Mouse (Mus musculus): ENCODE results near the gene Treh. TPM values are rescaled to one million over a fixed set of nuclear protein-coding genes. Genes with fewer than 3 reads are reported as not detected.

The Treh gene
- total RNA-seq, 2 experiments from 2014 or later, result not detected

DNA sequence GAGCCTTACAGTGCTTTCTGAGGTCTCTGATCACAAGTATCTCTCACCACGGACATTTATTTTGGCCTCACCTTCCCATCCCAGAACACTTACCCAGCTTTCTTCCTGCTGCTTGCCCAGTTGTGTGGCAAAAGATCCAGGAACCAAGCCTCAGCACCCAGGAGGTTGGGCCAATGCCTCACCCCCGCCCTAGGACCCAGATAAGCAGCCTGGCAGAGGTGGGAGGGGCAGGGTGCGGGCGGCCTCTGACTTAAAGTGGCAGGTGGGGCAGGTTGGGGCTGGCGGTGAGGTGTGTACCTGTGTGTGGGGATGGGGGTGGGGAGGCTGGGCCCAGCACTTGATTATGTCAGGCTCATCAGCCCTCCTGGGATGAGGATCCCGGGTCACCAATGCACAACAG is 40.0 kb downstream of the Treh start:
- ATAC-seq (replicated peaks; ENCODE audit: low FRiP score, poor library complexity, severe bottlenecking), result peak; percentile 70

DNA sequence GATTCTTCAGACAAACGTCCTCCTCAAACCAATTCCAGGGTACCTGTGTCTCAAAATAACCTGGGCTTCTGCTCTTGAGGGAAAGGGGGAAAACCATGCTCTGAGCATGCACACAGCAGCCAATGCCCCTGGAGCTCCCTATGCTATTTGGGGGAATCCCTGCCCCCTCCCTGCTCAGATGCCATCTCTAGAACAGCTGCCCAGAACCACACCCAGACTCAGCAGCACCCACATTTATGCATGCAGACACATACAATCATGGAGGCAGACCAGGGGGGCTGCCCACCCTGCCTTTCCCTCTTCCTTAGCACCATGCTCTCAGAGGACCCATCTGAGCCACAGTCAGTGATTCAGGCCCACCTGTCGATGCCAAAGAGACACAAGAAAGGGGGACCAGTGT is 40.5 kb downstream of the Treh start:
- ATAC-seq (replicated peaks; ENCODE audit: low FRiP score, poor library complexity, severe bottlenecking), result no peak

DNA sequence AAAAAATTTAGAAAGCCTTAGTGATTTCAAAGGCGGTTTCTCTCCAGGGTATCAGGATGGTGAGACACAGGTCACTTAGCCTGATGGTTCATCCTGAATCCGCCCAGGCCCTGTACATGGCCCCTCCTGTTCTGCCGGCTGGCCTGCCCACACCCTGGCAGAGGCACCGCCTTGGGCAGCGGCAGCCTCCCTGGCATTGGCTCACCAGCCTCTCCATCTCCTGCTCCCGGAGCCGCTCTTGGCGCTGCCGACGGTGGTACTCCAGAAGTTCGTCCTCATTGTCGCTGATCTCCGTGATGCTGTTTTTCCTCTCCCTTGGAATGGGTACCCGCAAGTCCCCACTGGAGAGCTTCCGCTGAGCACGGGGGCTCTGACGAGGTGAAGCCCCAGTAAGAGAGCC is 42.1 kb downstream of the Treh start:
- no peak for ATAC-seq (replicated peaks; ENCODE audit: low FRiP score, poor library complexity, severe bottlenecking)

DNA sequence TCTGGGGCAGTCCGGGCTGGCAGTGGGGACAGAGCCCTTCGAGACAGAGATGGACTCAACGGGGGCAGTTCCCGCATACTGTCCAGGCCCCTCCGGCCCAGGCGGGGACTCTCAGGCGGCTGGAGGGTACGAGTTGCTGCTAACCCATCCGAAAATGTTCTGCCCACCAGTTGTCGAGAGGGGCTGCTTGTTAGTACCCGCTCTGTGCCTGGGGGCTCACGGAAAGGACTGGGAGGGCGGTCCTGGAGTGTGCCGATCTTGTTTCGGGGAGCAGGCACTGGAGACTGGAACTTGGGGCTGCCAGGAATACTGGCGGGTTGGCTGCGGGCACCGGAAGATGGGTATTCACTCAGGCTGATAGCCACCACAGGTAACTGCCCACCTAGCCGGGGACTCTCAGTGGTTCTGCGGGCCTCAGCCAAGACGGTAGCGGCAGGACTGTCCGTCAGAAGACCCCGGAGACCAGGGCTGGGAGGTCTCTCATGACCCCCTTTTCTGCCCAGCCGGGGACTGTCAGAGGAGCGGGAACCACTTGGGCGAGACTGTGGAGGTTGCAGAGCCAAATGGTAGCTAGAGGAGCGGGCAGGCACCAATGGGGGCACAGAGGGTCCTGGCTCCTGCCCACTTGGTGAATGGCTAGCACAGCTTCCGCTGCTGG is 42.8 kb downstream of the Treh start:
- ATAC-seq (replicated peaks; ENCODE audit: low FRiP score, poor library complexity, severe bottlenecking), result no peak

DNA sequence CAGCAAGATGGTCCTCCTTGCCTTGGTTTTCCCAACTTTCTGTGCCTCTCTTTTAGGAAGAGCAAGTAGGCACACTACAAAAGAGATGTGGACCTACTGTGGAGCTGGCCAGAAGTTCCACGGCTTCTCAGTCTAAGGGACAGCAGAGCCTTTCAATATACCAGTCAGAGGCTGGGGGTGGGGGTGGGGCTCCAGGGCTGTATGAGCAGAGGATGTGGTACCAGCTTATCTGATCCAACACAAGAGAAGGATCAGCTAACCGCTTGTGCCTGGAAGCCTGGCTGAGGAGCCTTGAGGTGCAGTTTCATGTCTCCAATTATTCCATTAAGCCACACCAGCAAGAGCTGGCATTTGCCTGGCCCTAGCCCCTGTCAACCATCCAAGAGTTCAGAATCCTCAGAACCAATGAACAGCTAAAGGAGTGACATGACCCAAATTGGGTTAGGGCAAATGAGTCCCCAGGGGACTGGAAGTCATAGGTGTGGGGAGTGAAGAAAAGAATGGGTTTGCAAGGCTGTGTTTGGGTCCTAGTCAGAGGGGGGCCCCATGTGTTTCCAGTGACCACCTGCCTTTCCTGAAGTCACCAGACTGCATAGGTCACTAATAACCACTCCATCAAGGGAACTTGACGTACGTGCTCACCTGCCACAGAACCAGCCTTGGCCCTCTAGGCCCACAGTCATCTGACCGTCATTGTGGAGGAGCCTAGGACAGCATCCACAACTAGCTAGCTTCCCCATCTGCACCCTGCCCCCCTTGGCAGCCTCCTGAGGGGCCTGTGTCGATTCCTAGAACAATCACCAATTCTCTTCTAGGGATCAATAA is 44.2 kb downstream of the Treh start:
- no peak for ATAC-seq (replicated peaks; ENCODE audit: low FRiP score, poor library complexity, severe bottlenecking)

DNA sequence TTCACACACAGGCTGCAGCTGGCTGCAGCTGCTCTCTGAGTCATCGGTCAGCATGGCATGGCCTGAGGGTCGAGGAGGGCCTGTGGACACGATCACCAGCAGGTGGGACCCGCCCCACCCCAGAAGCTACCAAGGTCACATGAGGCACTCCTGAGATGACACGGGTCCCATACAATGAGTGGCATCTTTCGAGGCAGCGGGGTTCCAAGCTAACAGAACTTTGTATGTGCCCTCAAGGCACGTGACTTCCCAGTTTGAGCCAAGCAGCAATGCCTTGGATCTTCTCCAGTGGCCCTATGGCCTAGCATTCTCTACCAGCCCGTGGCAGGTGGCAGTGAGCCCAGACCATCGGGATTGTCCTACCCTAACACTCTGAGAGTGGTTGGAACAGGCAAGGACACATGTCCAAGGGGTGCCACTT is 44.8 kb downstream of the Treh start:
- no peak for ATAC-seq (replicated peaks; ENCODE audit: low FRiP score, poor library complexity, severe bottlenecking)

DNA sequence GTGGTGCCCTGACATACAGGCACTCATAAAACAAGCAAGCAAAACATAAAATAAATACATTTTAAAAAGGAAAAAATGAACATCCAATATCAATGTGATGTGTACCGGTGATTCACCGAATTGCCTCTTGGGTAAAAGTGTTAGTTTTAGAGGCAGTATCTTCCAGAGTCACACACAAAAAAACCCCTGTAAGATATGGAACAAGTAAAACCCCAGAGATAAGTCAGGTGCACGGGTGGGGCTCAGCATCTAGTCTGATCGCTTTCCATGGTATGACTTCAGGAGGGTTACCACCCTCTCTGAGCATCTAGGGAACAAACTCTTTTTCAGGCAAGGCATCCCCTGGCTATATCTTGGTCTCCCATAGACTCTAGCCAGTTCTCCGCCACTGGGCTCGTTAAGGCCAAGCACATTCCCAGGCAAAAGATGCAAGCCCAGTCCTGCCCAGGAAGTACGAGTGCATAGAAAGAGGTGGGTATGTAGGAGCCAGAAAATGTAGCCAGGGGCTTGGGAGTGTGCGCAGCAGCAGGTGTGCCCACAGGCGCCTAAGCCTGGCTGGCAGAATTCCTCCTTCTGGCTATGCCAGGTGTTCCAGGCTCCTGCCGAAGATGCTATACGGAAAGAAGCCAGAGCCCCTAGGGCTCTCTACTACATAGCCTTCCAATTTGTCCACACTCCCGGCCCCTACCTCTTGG is 46.1 kb downstream of the Treh start:
- no peak for ATAC-seq (replicated peaks; ENCODE audit: low FRiP score, poor library complexity, severe bottlenecking)

DNA sequence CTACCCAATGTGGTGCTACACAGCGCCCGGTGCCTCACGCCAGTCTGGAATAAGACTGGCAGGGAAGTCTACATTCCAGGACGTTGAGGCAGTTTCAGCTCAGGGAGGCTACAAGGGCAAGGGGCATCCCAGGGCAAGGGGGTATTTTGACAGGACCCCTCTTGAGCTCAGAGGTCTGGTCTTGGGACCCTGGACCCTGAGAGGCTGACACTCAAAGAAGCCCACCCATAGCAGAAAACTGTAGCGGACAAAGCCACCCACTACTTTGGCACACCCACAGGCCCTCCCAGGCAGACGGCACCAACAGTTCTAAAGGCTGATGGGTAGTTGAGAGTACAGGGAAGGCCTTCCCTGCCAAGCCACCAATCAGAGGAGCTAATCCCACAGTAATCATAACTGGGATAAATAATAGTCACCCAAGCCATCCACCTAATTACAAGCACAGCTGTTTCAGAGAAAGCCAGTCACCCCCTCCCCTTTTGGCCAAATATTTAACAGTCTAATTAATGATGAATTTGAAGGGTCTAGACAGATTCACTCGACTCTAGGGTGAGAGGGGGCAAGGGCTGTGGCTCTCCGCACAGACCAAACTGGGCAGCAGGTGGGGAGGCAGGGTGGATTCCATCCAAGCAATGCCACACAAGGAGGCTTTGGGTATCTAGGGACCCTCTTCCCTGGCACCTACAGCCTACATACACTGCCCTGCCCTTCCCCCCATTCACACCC is 46.8 kb downstream of the Treh start:
- no peak for ATAC-seq (replicated peaks; ENCODE audit: low FRiP score, poor library complexity, severe bottlenecking)

DNA sequence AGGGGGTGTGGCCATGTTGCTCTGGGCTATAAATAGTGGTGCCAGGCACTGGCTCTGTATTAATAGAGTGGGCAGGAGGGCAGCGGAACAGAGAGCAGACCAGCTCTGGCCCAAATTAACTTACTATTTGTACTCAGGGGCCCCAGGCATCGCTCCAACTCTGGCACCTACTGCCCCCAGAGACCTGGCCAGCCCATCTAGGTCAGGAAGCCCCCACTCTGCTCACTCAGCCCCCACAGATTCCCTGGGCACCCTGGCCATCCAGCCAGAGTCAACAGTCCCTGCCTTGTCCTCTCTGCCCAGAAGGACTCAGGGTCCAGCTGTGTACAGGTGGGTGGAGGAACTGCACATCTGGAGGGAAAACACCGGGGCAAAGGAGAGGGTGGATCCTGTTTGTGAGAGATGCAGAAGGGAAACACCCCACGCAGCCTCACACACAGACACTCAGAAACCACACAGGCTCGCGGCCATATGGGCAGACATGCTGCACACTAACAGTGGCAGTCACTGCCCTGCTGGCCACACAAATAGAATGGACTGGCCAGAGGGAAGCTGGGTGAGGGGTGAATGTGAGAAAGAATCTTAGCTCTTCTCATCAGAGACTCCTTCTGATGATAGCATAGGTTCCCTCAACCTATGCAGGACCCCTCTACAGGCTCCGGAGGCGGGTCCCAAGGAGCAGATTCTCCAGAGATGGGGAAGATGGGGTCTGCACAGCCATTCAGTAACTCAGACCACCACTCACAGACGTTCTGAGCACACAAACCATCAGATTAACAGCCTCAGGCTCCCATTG is 47.5 kb downstream of the Treh start:
- no peak for ATAC-seq (replicated peaks; ENCODE audit: low FRiP score, poor library complexity, severe bottlenecking)

DNA sequence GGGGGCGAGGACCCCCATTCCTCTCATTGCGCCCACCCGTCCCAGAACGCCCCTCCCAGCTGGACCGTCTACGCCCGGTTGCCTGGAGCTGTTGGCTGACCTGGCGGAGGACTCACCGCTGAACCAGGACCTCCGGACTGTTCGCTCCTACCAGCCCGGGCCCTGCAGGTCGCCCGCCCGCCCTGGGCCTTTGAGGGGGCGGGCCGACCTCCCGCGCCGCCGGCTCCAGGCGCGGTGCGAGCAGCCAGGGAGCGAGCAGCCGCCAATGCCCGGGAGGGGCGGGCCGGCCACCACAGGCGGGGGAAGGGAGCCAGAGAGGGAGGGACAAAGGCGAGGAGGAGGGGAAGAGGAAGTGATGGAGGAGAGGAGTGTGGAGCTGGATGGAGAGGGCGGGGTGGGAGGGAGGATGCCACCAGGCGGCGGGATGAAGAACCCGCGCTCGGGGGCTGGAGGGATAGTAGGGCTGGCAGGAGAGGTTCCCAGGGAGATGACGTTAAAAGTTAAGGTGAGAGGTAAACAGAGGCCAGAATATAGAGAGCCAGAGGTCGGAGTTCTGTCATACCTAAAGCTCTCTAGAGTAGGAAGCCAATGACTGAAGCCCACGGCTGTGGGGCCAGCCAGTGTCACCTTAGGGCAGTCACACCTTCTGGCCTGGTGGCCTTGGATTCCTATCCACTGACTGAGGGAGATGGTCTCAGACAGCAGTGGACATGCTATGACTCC is 48.3 kb downstream of the Treh start:
- ATAC-seq (replicated peaks; ENCODE audit: low FRiP score, poor library complexity, severe bottlenecking), result no peak

DNA sequence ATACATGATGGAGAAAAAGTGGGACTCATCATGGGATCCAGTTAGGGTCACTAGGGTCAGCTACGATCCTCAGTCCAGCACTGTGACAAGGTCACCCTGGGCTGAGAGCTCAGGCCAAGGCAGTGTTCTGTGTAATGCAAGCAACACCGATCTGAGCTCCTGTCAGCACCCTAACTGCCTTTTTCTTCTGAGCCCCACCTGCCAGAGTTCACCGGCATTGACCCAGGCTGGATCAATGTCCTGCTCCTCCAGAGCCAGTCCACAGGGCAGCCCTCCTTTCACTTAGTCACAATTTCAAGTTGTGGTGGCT is 48.8 kb downstream of the Treh start:
- ATAC-seq (replicated peaks; ENCODE audit: low FRiP score, poor library complexity, severe bottlenecking), result no peak

DNA sequence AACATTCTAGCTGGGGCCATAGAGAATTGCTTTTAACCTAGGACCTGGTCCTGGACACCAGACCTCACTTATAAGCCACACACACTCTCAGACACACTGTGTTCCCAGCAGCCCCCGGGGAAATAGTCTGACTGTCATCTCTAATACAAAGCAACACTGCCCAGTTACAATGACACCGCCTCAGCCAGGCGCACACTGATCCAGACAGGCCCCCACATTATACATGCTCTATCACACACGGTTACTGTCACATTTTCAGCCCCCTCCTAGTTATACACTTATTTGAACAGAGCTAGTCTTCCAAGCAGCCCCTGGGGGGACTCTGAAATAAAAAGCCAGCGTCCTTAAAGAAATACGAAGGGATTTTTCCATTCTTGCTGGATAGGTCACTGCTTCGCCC is 49.5 kb downstream of the Treh start:
- ATAC-seq (replicated peaks; ENCODE audit: low FRiP score, poor library complexity, severe bottlenecking), result no peak

DNA sequence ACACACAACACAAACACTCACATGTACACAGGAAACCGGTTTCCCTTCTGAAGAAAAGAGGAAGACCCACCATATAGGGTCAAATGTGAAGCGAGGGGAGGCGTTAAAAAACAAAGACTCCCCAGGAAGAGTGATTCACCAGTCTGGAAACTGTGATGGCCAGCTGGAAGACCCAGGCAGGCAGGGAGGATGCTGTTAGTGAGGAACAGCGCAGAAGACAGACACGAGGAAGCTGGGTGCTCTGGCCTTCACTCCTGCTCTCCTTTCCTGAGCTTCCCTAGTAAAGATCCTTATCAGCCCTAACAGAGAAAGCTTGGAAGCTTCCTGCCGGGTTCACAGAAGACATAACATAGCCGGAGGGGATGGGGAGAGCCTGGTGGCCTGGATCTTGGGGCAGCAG is 50.0 kb downstream of the Treh start:
- ATAC-seq (replicated peaks; ENCODE audit: low FRiP score, poor library complexity, severe bottlenecking), result no peak

DNA sequence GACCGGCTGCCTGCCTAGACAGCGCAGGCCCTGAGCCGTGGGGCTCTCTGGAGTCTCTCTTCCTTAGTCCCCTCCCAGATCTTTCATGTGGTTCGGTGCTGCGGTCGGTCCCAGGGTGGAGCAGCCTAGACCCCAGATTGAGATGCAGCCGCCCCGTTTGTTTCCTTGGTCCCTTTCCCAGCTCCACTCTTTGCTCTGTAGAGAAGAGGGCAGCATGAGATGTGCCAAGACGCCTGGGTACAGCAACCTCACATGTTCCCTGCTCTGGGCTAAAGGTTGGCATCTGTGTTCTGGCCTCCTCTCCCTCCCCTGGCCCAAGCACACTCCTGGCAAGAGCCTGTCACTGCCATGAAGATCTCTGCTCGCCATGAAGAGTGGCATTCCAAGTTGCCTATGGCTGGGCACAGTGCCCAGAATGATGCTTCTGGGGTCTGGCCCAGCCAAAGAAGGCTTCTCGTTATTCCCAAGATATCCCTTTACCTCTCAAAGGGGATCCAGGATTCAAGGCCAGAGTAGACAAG is 50.5 kb downstream of the Treh start:
- ATAC-seq (replicated peaks; ENCODE audit: low FRiP score, poor library complexity, severe bottlenecking), result no peak

DNA sequence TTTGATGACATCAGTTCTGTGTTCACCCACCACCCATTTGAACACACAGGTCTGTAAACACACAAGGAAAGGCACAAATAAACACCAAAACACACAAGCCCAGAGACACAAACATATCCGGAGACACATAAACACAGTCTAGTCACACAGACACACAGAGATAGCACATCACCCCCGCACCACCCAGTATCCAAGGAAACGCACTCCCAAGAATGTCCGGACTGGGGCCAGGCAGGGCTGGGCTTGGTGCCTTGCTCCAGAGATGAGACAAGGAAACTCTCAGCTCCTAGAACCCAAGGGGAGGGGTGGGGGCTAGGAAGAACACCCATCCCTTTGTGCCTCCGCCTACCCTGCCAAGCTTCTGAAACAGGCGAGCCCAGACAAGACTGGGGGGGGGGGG is 51.2 kb downstream of the Treh start:
- no peak for ATAC-seq (replicated peaks; ENCODE audit: low FRiP score, poor library complexity, severe bottlenecking)

DNA sequence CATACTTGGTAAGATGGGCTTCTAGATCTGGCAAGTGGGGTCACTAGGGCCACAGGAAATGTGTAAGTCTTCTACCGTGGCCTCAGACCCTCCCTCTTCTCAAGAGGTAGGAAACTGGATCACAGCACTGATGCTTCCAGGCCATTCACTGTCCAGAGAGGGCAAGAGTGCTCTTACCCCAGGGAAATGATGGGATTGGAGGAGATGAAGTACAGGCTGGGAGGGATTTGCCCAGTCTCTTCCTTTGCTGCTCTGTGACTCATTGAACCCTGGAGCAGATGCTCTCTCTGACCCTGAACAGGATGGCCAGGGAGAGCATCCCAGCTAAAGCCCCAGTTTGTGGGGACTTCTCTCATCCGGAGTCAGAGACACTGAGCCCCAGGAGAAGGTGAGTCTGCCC is 51.6 kb downstream of the Treh start:
- no peak for ATAC-seq (replicated peaks; ENCODE audit: low FRiP score, poor library complexity, severe bottlenecking)

DNA sequence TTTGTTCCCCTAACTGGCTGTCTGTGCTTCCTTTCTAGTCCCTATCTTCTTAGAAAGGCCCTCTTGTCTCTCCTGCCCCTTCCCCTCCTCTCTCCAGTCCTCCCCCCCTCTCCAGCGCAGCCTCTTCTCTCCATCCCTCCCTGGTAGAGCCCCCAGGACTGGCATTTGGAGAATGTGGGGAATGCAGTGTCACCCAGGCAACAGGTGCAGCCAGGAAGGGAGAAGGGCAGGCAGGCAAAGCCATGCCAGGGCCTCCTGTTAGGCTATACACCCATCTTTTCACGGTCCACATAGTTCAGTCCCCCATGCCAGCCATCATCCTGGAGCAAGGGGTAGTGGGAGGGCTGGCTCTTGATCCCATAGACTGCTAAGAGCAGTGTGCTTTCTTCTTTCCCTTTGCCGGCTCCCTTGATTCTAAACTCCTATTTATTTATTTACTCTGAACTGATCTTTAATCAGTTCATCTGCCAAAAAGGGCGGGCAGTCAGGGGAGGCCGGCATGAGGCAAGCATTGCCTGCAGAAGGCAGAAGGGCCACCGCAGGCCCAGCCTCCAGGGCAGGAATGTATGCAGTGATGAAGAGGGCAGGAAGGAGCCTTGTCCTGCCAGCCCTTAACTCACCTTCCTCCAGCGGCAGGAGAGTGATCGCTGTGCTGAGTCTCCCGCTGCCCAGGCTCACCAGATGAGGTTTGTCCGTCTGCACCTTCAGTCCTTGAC is 53.6 kb downstream of the Treh start:
- ATAC-seq (replicated peaks; ENCODE audit: low FRiP score, poor library complexity, severe bottlenecking), result no peak

DNA sequence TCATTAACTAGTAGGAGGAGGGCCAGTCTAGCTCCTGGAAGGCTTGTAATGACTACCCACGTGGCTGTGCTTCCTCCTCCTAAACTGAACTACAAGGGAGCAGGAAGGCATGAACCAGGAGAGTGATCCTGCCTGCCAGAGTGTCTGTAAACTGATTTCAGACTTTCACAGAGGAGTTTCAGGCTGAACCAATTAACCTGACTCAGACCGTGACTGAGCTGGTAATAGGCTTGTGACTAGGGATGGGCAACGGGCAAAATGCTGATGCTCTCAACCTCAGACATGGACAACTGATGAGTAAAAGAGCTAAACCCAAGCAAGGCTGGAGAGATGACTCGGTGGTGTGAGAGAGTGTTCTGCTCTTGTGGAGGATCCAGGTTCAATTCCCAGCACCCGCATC is 54.4 kb downstream of the Treh start:
- no peak for ATAC-seq (replicated peaks; ENCODE audit: low FRiP score, poor library complexity, severe bottlenecking)

All from erythroblast, adult 5-6 weeks (primary cell).